Mouse (Mus musculus) forebrain, embryonic 14.5 days (tissue): Measurements from ENCODE around the gene Cftr. TPM values are rescaled to one million over a fixed set of nuclear protein-coding genes. Genes with fewer than 3 reads are reported as not detected.

Source experiments
- ATAC-seq: fragments of 200-750 bp; cut with Nextera tagmentation; 2 replicates; pipeline ENCODE4 v1.8.0; 2017; ENCODE audit warnings: mild to moderate bottlenecking, moderate library complexity
- DNase-seq: peaks from one replicate; pipeline ENCODE4 v3.0.0-alpha.2; 2015; ENCODE audit warnings: low spot score
- H3K27ac ChIP-seq: fragments of 300-500 bp; sonication (generic); 2 replicates; pipeline ENCODE4 v1.5.1; 2014; ENCODE audit warnings: low read depth, mild to moderate bottlenecking, control low read depth, low read length, moderate library complexity
- H3K27me3 ChIP-seq: fragments of 300-500 bp; sonication (generic); replicated peaks from 2 replicates; pipeline ENCODE4 v1.6.1; 2014; ENCODE audit warnings: low read length, control low read depth, mixed read lengths; ENCODE audit not compliant: control insufficient read depth, insufficient read depth
- H3K36me3 ChIP-seq: fragments of 300-500 bp; sonication (generic); 2 replicates; pipeline ENCODE4 v1.6.1; 2014; ENCODE audit warnings: low read length, control low read depth; ENCODE audit not compliant: control insufficient read depth, insufficient read depth
- H3K4me1 ChIP-seq: fragments of 300-500 bp; sonication (generic); 2 replicates; pipeline ENCODE4 v1.6.1; 2014; ENCODE audit warnings: antibody characterized with exemption, low read length, control low read depth; ENCODE audit not compliant: control insufficient read depth, insufficient read depth
- H3K4me2 ChIP-seq: fragments of 300-500 bp; sonication (generic); 2 replicates; pipeline ENCODE4 v1.6.1; 2014; ENCODE audit warnings: mild to moderate bottlenecking, control low read depth, low read length
- H3K4me3 ChIP-seq: fragments of 300-500 bp; sonication (generic); 2 replicates; pipeline ENCODE4 v1.5.1; 2014; ENCODE audit warnings: low read depth, low read length, control low read depth
- H3K9ac ChIP-seq: fragments of 300-500 bp; sonication (generic); 2 replicates; pipeline ENCODE4 v1.6.1; 2014; ENCODE audit warnings: mild to moderate bottlenecking, low read length, control low read depth, moderate library complexity
- H3K9me3 ChIP-seq: fragments of 300-500 bp; sonication (generic); replicated peaks from 2 replicates; pipeline ENCODE4 v1.6.1; 2016; ENCODE audit warnings: low read length, control low read depth, mixed read lengths; ENCODE audit not compliant: control insufficient read depth
- WGBS: fragments of 180-500 bp; shearing (Covaris S2); extraction: QIAGEN DNeasy Blood & Tissue Kit; methylation state at CpG from one replicate; pipeline ENCODE4 v1.1.7; 2014; 5-methylcytosine and 5-hydroxymethylcytosine counted together
- polyA plus RNA-seq: library from polyadenylated mRNA; unstranded; fragments of >200 nt; fragmentation: Nextera tagmentation; extraction: Ambion mirVana; gene quantifications from 2 replicates; pipeline ENCODE4 v1.2.1, GENCODE M21; 2014

Cftr gene
- polyA plus RNA-seq, 1 experiment from 2014 or later = 0.06 TPM

DNA sequence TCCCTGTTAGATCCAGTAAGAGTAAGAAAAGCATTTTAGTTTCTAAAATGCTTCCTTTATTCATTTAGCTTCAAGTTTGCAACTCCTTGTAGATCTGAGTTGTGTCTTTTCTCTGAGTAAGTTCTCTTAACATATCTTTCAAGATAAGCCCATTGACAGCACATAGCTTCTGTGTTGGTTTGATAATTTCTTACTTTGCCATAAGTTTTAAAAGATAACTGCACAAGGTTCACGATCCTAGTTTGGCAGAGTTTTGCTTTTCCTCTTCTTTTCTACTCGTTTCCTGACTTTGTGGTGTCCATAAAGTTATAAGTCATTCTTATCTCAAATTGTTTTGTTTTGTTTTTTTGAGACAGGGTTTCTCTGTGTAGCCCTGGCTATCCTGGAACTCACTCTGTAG lies 130.3 kb downstream of the Cftr start:
- Histone ChIP-seq H3K4me2 (no peak overlapping the region), H3K27ac (no peak overlapping the region), H3K4me3 (no peak overlapping the region), H3K27me3 (no peaks in the 10 kb centered on the region), H3K9me3 (no peaks in the 10 kb centered on the region), H3K9ac (no peak overlapping the region), H3K36me3 (no peaks in the 10 kb centered on the region), H3K4me1 (no peaks in the 10 kb centered on the region)
- DNase-seq (no peak), ATAC-seq (no peak)
- 81% methylated on average over 2 of the region's 2 CpGs for WGBS

DNA sequence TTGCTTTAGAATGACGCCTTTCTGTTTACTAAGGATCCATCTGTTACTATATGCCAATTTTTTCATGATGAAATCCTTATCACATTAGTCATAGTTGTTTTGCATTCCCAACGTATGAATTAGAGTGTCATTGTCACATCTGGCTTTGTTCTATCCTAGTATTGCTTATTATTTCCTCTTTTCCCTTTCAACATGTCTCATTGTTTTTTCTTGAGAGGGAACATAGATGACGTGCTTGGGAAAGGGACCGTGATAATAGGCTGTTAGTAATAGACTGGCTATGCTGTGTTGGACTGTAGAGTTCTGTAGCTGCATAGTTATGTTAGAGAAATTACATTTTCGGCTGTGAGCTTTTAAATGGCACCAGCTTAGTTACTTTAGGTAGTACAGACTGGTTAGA lies 131.6 kb downstream of the Cftr start:
- Histone ChIP-seq H3K36me3 (no peaks in the 10 kb centered on the region), H3K27me3 (no peaks in the 10 kb centered on the region), H3K4me1 (no peaks in the 10 kb centered on the region), H3K9me3 (no peaks in the 10 kb centered on the region), H3K4me2 (no peak overlapping the region), H3K9ac (no peak overlapping the region), H3K27ac (no peak overlapping the region), H3K4me3 (no peak overlapping the region)
- 77% methylated on average over 5 of the region's 5 CpGs for WGBS
- ATAC-seq (no peak), DNase-seq (no peak)

DNA sequence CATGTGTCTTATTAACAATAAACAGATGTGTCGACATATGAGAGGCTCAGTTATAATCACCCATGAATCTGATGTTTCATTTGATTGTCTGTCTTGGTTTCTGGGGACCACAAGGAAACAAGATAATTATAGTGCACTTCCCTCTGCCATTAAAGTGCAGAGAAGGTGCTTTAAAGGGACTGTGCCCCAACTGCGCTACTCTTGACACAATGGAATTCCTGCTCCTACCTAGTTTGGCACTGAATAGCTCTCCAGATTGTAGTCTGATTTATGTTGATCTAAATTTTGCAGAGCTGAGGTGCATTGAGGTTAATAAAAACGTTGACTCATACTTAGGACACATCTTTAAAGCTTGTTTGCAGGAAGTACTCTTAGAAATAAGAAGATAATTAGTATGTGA lies 132.7 kb downstream of the Cftr start:
- no peaks in the 10 kb centered on the region for H3K27me3 ChIP-seq
- no peak overlapping the region for H3K4me3 ChIP-seq
- H3K4me1 ChIP-seq = no peaks in the 10 kb centered on the region
- H3K36me3 ChIP-seq = no peaks in the 10 kb centered on the region
- no peaks in the 10 kb centered on the region for H3K9me3 ChIP-seq
- ATAC-seq (no peak), DNase-seq (no peak)
- no peak overlapping the region for H3K27ac ChIP-seq
- 43% methylated on average over 3 of the region's 3 CpGs for WGBS
- H3K4me2 ChIP-seq = no peak overlapping the region
- no peak overlapping the region for H3K9ac ChIP-seq

DNA sequence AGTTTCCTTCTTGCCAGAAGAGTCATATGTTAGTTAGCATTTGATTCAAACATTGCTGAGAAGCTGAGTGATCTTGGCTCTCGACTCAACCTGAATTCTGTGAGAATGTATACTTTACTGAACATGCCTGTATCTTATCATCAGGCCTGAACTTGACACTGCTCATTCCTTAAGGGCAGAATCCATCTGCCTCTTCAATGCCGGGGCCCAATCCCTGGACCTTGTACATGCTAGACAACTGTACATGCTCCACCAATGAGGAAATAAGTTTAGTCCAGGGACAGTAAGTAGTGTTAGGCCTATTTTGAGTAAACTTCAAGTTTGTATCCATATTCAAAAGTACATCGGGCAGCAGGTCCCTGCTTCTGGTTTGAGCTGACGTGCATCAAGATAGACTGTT lies 134.6 kb downstream of the Cftr start:
- Histone ChIP-seq H3K27ac (no peak overlapping the region), H3K4me3 (no peak overlapping the region), H3K27me3 (no peaks in the 10 kb centered on the region), H3K36me3 (no peaks in the 10 kb centered on the region), H3K9me3 (no peaks in the 10 kb centered on the region), H3K9ac (no peak overlapping the region), H3K4me2 (no peak overlapping the region), H3K4me1 (no peaks in the 10 kb centered on the region)
- ATAC-seq (no peak), DNase-seq (no peak)
- 90% methylated on average over 4 of the region's 4 CpGs for WGBS

DNA sequence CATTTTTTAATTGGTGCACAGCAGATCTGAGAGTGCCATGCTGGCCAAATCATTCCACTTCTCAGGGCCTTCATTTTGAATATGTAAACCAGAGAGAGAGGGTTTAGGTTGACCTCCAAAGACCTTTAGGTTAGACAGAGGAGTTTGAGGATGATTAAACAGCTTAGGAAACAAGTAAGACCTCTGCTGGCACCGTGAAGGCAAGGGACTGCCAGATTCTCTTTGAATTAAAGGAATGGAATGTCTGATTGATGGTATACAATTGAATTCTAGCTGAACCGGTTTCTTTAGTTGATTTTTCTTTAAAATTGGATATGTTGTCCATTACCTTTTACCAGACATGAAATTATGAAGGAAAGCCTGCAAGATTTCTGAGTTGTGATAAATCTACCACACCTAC lies 140.5 kb downstream of the Cftr start:
- no peak overlapping the region for H3K9ac ChIP-seq
- H3K4me1 ChIP-seq = no peaks in the 10 kb centered on the region
- H3K27me3 ChIP-seq = no peaks in the 10 kb centered on the region
- no peak overlapping the region for H3K4me2 ChIP-seq
- DNase-seq (no peak), ATAC-seq (no peak)
- WGBS = 30% methylated on average over 2 of the region's 2 CpGs
- H3K27ac ChIP-seq = no peak overlapping the region
- no peaks in the 10 kb centered on the region for H3K36me3 ChIP-seq
- no peaks in the 10 kb centered on the region for H3K9me3 ChIP-seq
- no peak overlapping the region for H3K4me3 ChIP-seq

DNA sequence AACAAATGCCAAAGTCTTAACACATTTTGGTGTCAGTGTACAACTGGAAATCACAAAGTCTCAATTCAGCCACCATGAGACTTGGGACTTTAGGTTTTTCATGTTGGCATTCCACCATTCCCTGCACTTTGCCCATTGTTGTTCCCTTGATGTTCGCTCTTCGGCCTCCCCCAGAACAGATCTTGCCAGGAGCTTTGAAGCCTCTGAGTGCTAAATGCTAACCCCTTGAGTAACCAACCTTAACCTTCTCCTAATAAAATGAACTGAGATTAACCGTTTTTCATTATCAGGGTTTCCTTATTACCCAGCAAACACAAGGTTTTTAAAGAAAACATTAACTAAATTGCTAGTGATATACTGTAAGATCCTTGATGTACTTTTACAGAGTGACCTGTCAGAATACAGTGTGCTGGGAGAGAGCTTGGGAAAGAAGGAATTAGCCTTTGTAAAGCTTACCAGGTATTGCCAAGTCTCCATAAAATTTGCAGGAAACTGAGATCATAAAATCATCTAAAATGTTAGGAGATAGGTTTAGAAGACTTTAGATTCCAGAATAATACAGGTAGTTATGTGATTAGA lies 144.0 kb downstream of the Cftr start:
- WGBS = 95% methylated on average over 3 of the region's 3 CpGs
- no peaks in the 10 kb centered on the region for H3K4me1 ChIP-seq
- no peaks in the 10 kb centered on the region for H3K27me3 ChIP-seq
- no peak overlapping the region for H3K9ac ChIP-seq
- H3K36me3 ChIP-seq = no peaks in the 10 kb centered on the region
- H3K4me2 ChIP-seq = no peak overlapping the region
- H3K27ac ChIP-seq = no peak overlapping the region
- DNase-seq (no peak), ATAC-seq (no peak)
- H3K9me3 ChIP-seq = no peaks in the 10 kb centered on the region
- H3K4me3 ChIP-seq = no peak overlapping the region

DNA sequence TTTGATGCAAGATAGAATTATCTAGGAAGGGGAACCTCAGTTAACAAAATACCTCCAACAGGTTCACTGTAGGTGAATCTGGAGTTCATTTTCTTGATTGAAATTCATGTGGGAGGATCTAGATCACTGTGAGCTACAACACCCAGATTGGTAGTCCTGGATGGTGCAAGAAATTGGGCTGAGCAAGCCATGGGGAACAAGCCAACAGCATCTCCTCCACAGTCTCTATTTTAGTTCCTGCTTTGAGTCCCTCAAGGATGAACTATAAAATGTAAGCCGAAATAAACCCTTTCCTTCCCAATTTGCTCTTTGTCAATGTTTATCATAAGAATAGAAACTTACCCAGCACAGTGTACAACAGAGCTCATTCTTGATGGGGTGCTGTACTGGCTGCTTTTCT lies 152.5 kb downstream of the Cftr start:
- WGBS = 89% methylated on average over 1 of the region's 1 CpGs
- no peak for ATAC-seq
- no peak overlapping the region for H3K9ac ChIP-seq

DNA sequence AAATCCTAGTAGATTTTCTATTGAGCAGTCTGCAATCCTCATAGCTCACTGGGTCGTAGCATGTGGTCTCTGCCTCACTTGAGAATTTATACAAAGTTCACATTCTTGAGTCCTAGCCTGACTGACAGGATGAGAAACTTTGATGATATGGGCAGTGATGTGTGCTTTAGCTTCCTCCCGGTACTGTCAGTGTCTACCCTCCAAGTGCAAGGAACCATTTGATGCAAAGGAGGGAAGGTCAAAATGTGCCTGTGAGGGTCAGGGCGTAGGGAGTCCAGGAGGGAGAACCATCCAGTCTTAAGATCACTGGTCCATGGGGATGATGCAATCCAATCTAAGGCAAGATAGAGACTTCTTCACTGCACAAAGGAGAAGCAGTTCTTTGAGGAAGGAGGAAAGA lies 164.9 kb downstream of the Cftr start:
- no peaks in the 10 kb centered on the region for H3K27me3 ChIP-seq
- no peaks in the 10 kb centered on the region for H3K36me3 ChIP-seq
- H3K9me3 ChIP-seq = no peaks in the 10 kb centered on the region
- no peak overlapping the region for H3K4me2 ChIP-seq
- no peak for ATAC-seq
- no peak overlapping the region for H3K27ac ChIP-seq
- WGBS = 80% methylated on average over 3 of the region's 3 CpGs
- H3K4me3 ChIP-seq = no peak overlapping the region
- H3K4me1 ChIP-seq = no peaks in the 10 kb centered on the region
- no peak for DNase-seq
- no peak overlapping the region for H3K9ac ChIP-seq

More for the DNA sequence above, 152.5 kb downstream of the Cftr start:
- Histone ChIP-seq H3K27ac (no peak overlapping the region), H3K4me3 (no peak overlapping the region), H3K36me3 (no peaks in the 10 kb centered on the region), H3K4me1 (no peaks in the 10 kb centered on the region), H3K4me2 (no peak overlapping the region), H3K27me3 (no peaks in the 10 kb centered on the region), H3K9me3 (no peaks in the 10 kb centered on the region)
- DNase-seq = no peak

DNA sequence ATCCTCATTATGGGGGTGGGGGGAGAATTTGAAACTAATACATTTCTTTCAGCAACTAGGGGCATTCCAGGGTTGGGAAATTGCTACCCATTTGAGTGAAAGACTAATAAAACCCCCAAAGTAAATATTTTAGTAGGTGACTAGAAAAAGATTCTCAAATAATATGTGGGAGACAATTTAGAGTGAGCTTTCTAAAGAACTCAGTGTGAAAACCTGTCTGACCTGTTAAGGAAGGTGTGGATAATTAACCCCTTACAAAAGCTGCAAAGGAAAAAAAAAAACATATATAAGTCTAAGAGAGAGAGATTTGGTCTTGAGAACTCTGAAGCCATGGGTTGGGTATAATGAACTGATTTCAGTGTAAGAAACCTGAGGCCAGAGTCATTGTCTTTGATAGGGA lies 167.8 kb downstream of the Cftr start:
- Histone ChIP-seq H3K4me2 (no peak overlapping the region), H3K9ac (no peak overlapping the region), H3K4me3 (no peak overlapping the region), H3K4me1 (no peaks in the 10 kb centered on the region), H3K27ac (no peak overlapping the region), H3K9me3 (no peaks in the 10 kb centered on the region), H3K36me3 (no peaks in the 10 kb centered on the region), H3K27me3 (no peaks in the 10 kb centered on the region)
- ATAC-seq (no peak), DNase-seq (no peak)
